Mouse (Mus musculus): ENCODE results near the gene Hist1h4m. TPM values are rescaled to one million over a fixed set of nuclear protein-coding genes. Genes with fewer than 3 reads are reported as not detected.
A peak's percentile ranks its signal among the peaks of the same experiment; 100 is the strongest.
"Not testable (repeated sequence)": the region's sequence is repeated elsewhere in the genome, so short reads cannot be mapped to it uniquely, and the experiment has no call there.

Hist1h4m gene
- polyA plus RNA-seq, 1 experiment from 2014 or later = not detected

- no peaks in the 10 kb centered on the region for H3K9me3 ChIP-seq (ENCODE audit: control insufficient read depth, low read length)
- peaks cover 9% of the 10 kb centered on the region; the same call in 1 of the 2 replicates for H3K4me1 ChIP-seq (replicated peaks; ENCODE audit: control insufficient read depth, insufficient read depth, low read length)
These were observed 27.8 kb upstream of the Hist1h4m start for GRCm38 (mm10) chr13:21783734-21784161.

GRCm38 (mm10) chr13:21784311-21784710 is 27.2 kb upstream of the Hist1h4m start:
- no peak overlapping the region for H3K4me3 ChIP-seq (ENCODE audit: low read depth, low read length)
- H3K4me1 ChIP-seq (replicated peaks; ENCODE audit: control insufficient read depth, insufficient read depth, low read length) = peaks cover 11% of the 10 kb centered on the region; the same call in 1 of the 2 replicates
- 25% methylated on average over 6 of the region's 6 CpGs for WGBS
- H3K36me3 ChIP-seq (ENCODE audit: control insufficient read depth, insufficient read depth, low read length) = no peaks in the 10 kb centered on the region
- ATAC-seq (replicated peaks; ENCODE audit: low FRiP score) (no peak), DNase-seq (ENCODE audit: low spot score) (peak; percentile 45)
- H3K9me3 ChIP-seq (ENCODE audit: control insufficient read depth, low read length) = no peaks in the 10 kb centered on the region
- peak overlapping the region; percentile 92 for H3K27ac ChIP-seq (ENCODE audit: low read depth, low read length)
- peak overlapping the region; percentile 51; the same call in 1 of the 2 replicates for H3K4me2 ChIP-seq (ENCODE audit: low read depth, low read length, severe bottlenecking)
- peak overlapping the region; percentile 64 for H3K9ac ChIP-seq (ENCODE audit: low read length)
- no peaks in the 10 kb centered on the region for H3K27me3 ChIP-seq (ENCODE audit: control insufficient read depth, insufficient read depth, low read length)

More at GRCm38 (mm10) chr13:21783734-21784161, 27.8 kb upstream of the Hist1h4m start:
- WGBS = 1% methylated on average over 9 of the region's 9 CpGs
- ATAC-seq (replicated peaks; ENCODE audit: low FRiP score) (no peak), DNase-seq (ENCODE audit: low spot score) (peak; percentile 73)
- peak overlapping the region; percentile 51 for H3K4me2 ChIP-seq (ENCODE audit: low read depth, low read length, severe bottlenecking)
- H3K36me3 ChIP-seq (ENCODE audit: control insufficient read depth, insufficient read depth, low read length) = no peaks in the 10 kb centered on the region
- no peaks in the 10 kb centered on the region for H3K27me3 ChIP-seq (ENCODE audit: control insufficient read depth, insufficient read depth, low read length)
- peak overlapping the region; percentile 92 for H3K27ac ChIP-seq (ENCODE audit: low read depth, low read length)
- H3K4me3 ChIP-seq (ENCODE audit: low read depth, low read length) = peak overlapping the region; percentile 40
- H3K9ac ChIP-seq (ENCODE audit: low read length) = peak overlapping the region; percentile 64

GRCm38 (mm10) chr13:21786189-21786898 is 25.2 kb upstream of the Hist1h4m start:
- Histone ChIP-seq H3K4me3 (ENCODE audit: low read depth, low read length) (peak overlapping the region; percentile 31), H3K4me2 (ENCODE audit: low read depth, low read length, severe bottlenecking) (peak overlapping the region; percentile 46), H3K4me1 (replicated peaks; ENCODE audit: control insufficient read depth, insufficient read depth, low read length) (peaks cover 13% of the 10 kb centered on the region; the same call in 1 of the 2 replicates), H3K9me3 (ENCODE audit: control insufficient read depth, low read length) (no peaks in the 10 kb centered on the region), H3K36me3 (ENCODE audit: control insufficient read depth, insufficient read depth, low read length) (no peaks in the 10 kb centered on the region), H3K27ac (ENCODE audit: low read depth, low read length) (peak overlapping the region; percentile 90), H3K9ac (ENCODE audit: low read length) (peak overlapping the region; percentile 56), H3K27me3 (ENCODE audit: control insufficient read depth, insufficient read depth, low read length) (no peaks in the 10 kb centered on the region)
- ATAC-seq (replicated peaks; ENCODE audit: low FRiP score) = no peak
- 3% methylated on average over 8 of the region's 8 CpGs for WGBS
- DNase-seq (ENCODE audit: low spot score) = peak; percentile 59

GRCm38 (mm10) chr13:21786899-21787629 is 24.5 kb upstream of the Hist1h4m start, which contains the start of the genes Hist1h2an and Hist1h2bp:
TSS of gene Hist1h2an (minus strand) at chr13:21787218.
TSS of gene Hist1h2bp (plus strand) at chr13:21787461.
- DNase-seq (ENCODE audit: low spot score) (peak; percentile 90), ATAC-seq (replicated peaks; ENCODE audit: low FRiP score) (peak; percentile 93)
- under 1% methylated on average over 33 of the region's 63 CpGs for WGBS
- peak within 1 kb of the TSS; percentile 31 for H3K4me3 ChIP-seq (ENCODE audit: low read depth, low read length)
- H3K4me2 ChIP-seq (ENCODE audit: low read depth, low read length, severe bottlenecking) = peak within 1 kb of the TSS; percentile 49
- H3K36me3 ChIP-seq (ENCODE audit: control insufficient read depth, insufficient read depth, low read length); H3K27me3 ChIP-seq (ENCODE audit: control insufficient read depth, insufficient read depth, low read length); H3K9me3 ChIP-seq (ENCODE audit: control insufficient read depth, low read length): not testable (repeated sequence)
- peak within 1 kb of the TSS; percentile 95 for H3K27ac ChIP-seq (ENCODE audit: low read depth, low read length)
- H3K4me1 ChIP-seq (replicated peaks; ENCODE audit: control insufficient read depth, insufficient read depth, low read length) = peaks cover 13% of the 10 kb centered on the region; the same call in 1 of the 2 replicates
- peak within 1 kb of the TSS; percentile 65 for H3K9ac ChIP-seq (ENCODE audit: low read length)

GRCm38 (mm10) chr13:21787760-21788593 is 23.6 kb upstream of the Hist1h4m start:
- DNase-seq (ENCODE audit: low spot score) (peak; percentile 52), ATAC-seq (replicated peaks; ENCODE audit: low FRiP score) (peak; percentile 21)
- 10% methylated on average over 13 of the region's 21 CpGs for WGBS
- peak overlapping the region; percentile 18; the same call in 1 of the 2 replicates for H3K4me3 ChIP-seq (ENCODE audit: low read depth, low read length)
- H3K4me1 ChIP-seq (replicated peaks; ENCODE audit: control insufficient read depth, insufficient read depth, low read length) = peaks cover 13% of the 10 kb centered on the region; the same call in 1 of the 2 replicates
- peak overlapping the region; percentile 49 for H3K4me2 ChIP-seq (ENCODE audit: low read depth, low read length, severe bottlenecking)
- H3K27ac ChIP-seq (ENCODE audit: low read depth, low read length) = peak overlapping the region; percentile 95
- no peaks in the 10 kb centered on the region for H3K27me3 ChIP-seq (ENCODE audit: control insufficient read depth, insufficient read depth, low read length)
- peak overlapping the region; percentile 65 for H3K9ac ChIP-seq (ENCODE audit: low read length)
- H3K36me3 ChIP-seq (ENCODE audit: control insufficient read depth, insufficient read depth, low read length) = no peaks in the 10 kb centered on the region
- H3K9me3 ChIP-seq (ENCODE audit: control insufficient read depth, low read length) = no peaks in the 10 kb centered on the region

GRCm38 (mm10) chr13:21789925-21790324 is 21.6 kb upstream of the Hist1h4m start:
- Histone ChIP-seq H3K4me1 (replicated peaks; ENCODE audit: control insufficient read depth, insufficient read depth, low read length) (peaks cover 10% of the 10 kb centered on the region; the same call in 1 of the 2 replicates), H3K9me3 (ENCODE audit: control insufficient read depth, low read length) (no peaks in the 10 kb centered on the region), H3K4me2 (ENCODE audit: low read depth, low read length, severe bottlenecking) (no peak overlapping the region), H3K9ac (ENCODE audit: low read length) (no peak overlapping the region), H3K36me3 (ENCODE audit: control insufficient read depth, insufficient read depth, low read length) (no peaks in the 10 kb centered on the region), H3K27ac (ENCODE audit: low read depth, low read length) (peak overlapping the region; percentile 2; the same call in 1 of the 2 replicates), H3K4me3 (ENCODE audit: low read depth, low read length) (no peak overlapping the region), H3K27me3 (ENCODE audit: control insufficient read depth, insufficient read depth, low read length) (no peaks in the 10 kb centered on the region)
- DNase-seq (ENCODE audit: low spot score) (peak; percentile 30), ATAC-seq (replicated peaks; ENCODE audit: low FRiP score) (no peak)
- WGBS = 70% methylated on average over 6 of the region's 6 CpGs

- Histone ChIP-seq H3K4me1 (replicated peaks; ENCODE audit: control insufficient read depth, insufficient read depth, low read length) (peaks cover 10% of the 10 kb centered on the region; the same call in 1 of the 2 replicates), H3K4me3 (ENCODE audit: low read depth, low read length) (no peak overlapping the region; the same call in 1 of the 2 replicates), H3K4me2 (ENCODE audit: low read depth, low read length, severe bottlenecking) (peak overlapping the region; percentile 38; the same call in 1 of the 2 replicates), H3K27ac (ENCODE audit: low read depth, low read length) (no peak overlapping the region), H3K9ac (ENCODE audit: low read length) (peak overlapping the region; percentile 47), H3K27me3 (ENCODE audit: control insufficient read depth, insufficient read depth, low read length) (no peaks in the 10 kb centered on the region), H3K9me3 (ENCODE audit: control insufficient read depth, low read length) (no peaks in the 10 kb centered on the region), H3K36me3 (ENCODE audit: control insufficient read depth, insufficient read depth, low read length) (no peaks in the 10 kb centered on the region)
- DNase-seq (ENCODE audit: low spot score) (peak; percentile 61), ATAC-seq (replicated peaks; ENCODE audit: low FRiP score) (no peak)
- WGBS = 6% methylated on average over 17 of the region's 18 CpGs
These were observed 20.8 kb upstream of the Hist1h4m start for GRCm38 (mm10) chr13:21790601-21791283.
